Mouse (Mus musculus) heart, embryonic 13.5 days (tissue): ENCODE data around the gene Vmn1r152. TPM values are rescaled to one million over a fixed set of nuclear protein-coding genes. Genes with fewer than 3 reads are reported as not detected.
"Not testable (repeated sequence)": the region's sequence is repeated elsewhere in the genome, so short reads cannot be mapped to it uniquely, and the experiment has no call there.

Source experiments
- ATAC-seq: fragments of 200-750 bp; cut with Nextera tagmentation; 2 replicates; pipeline ENCODE4 v1.8.0; 2017; ENCODE audit warnings: moderate TSS enrichment; ENCODE audit not compliant: insufficient number of reproducible peaks, low FRiP score, low TSS enrichment; ENCODE audit errors: extremely low read depth
- H3K27ac ChIP-seq: fragments of 300-500 bp; sonication (generic); replicated peaks from 2 replicates; pipeline ENCODE4 v1.5.1; 2015; ENCODE audit warnings: moderate library complexity, mild to moderate bottlenecking, inconsistent platforms
- H3K27me3 ChIP-seq: fragments of 300-500 bp; sonication (generic); replicated peaks from 2 replicates; pipeline ENCODE4 v1.6.1; 2015; ENCODE audit warnings: mild to moderate bottlenecking, inconsistent platforms
- H3K36me3 ChIP-seq: fragments of 300-500 bp; sonication (generic); 2 replicates; pipeline ENCODE4 v1.6.1; 2015; ENCODE audit warnings: mild to moderate bottlenecking, inconsistent platforms
- H3K4me1 ChIP-seq: fragments of 300-500 bp; sonication (generic); 2 replicates; pipeline ENCODE4 v1.6.1; 2015; ENCODE audit warnings: inconsistent platforms
- H3K4me2 ChIP-seq: fragments of 300-500 bp; sonication (generic); 2 replicates; pipeline ENCODE4 v1.6.1; 2015; ENCODE audit warnings: inconsistent platforms, mild to moderate bottlenecking, moderate library complexity
- H3K4me3 ChIP-seq: fragments of 300-500 bp; sonication (generic); 2 replicates; pipeline ENCODE4 v1.5.1; 2015; ENCODE audit warnings: moderate library complexity, mild to moderate bottlenecking, inconsistent platforms
- H3K9ac ChIP-seq: fragments of 300-500 bp; sonication (generic); 2 replicates; pipeline ENCODE4 v1.6.1; 2015; ENCODE audit warnings: inconsistent platforms, mild to moderate bottlenecking, moderate library complexity
- H3K9me3 ChIP-seq: fragments of 300-500 bp; sonication (generic); 2 replicates; pipeline ENCODE4 v1.6.1; 2016; ENCODE audit warnings: inconsistent platforms
- WGBS: fragments of 180-500 bp; shearing (Covaris S2); methylation state at CpG from one replicate; pipeline ENCODE4 v1.1.7; 2015; ENCODE audit warnings: mixed read lengths; 5-methylcytosine and 5-hydroxymethylcytosine counted together
- polyA plus RNA-seq: library from polyadenylated mRNA; unstranded; fragments of >200 nt; fragmentation: Nextera tagmentation; extraction: Ambion mirVana; gene quantifications from 2 replicates; pipeline ENCODE4 v1.2.1, GENCODE M21; 2015

The Vmn1r152 gene
- polyA plus RNA-seq, result not detected in 2 replicates

GRCm38 (mm10) chr7:22522667-22523066 is at the start of gene Vmn1r152:
Vmn1r152 (plus strand) TSS chr7:22522967.
- not testable (repeated sequence) for H3K4me2 ChIP-seq, H3K27me3 ChIP-seq, H3K4me1 ChIP-seq, H3K36me3 ChIP-seq, H3K9ac ChIP-seq, ATAC-seq, H3K9me3 ChIP-seq, H3K27ac ChIP-seq, H3K4me3 ChIP-seq
- no CpG with 5 or more reads among the region's 3 CpGs for WGBS

- not testable (repeated sequence) for H3K9me3 ChIP-seq, H3K4me3 ChIP-seq, H3K4me2 ChIP-seq, H3K4me1 ChIP-seq, ATAC-seq, H3K27ac ChIP-seq, H3K36me3 ChIP-seq, H3K9ac ChIP-seq, H3K27me3 ChIP-seq
- WGBS, result 40% methylated on average over 2 of the region's 3 CpGs
Observed at GRCm38 (mm10) chr7:22499578-22499977, 23.2 kb upstream of the Vmn1r152 start, which contains the start of gene Vmn1r151. Vmn1r151 (minus strand) TSS chr7:22499678.

- not testable (repeated sequence) for H3K27me3 ChIP-seq, H3K9ac ChIP-seq, H3K4me2 ChIP-seq, H3K4me1 ChIP-seq, H3K27ac ChIP-seq, H3K4me3 ChIP-seq, ATAC-seq, H3K36me3 ChIP-seq, H3K9me3 ChIP-seq
- WGBS, result no CpG with 5 or more reads among the region's 1 CpGs
Observed at GRCm38 (mm10) chr7:22534787-22535186, 12.0 kb downstream of the Vmn1r152 start, which contains the start of gene Gm8677. Gm8677 (minus strand) TSS chr7:22534887.

GRCm38 (mm10) chr7:22565243-22565642 is 42.5 kb downstream of the Vmn1r152 start, which contains the start of gene Gm4201:
Gm4201 (minus strand) TSS chr7:22565343.
- H3K4me3 ChIP-seq, H3K4me2 ChIP-seq, H3K36me3 ChIP-seq, H3K9me3 ChIP-seq, ATAC-seq, H3K27me3 ChIP-seq, H3K27ac ChIP-seq, H3K9ac ChIP-seq, H3K4me1 ChIP-seq: not testable (repeated sequence)
- no CpG with 5 or more reads among the region's 3 CpGs for WGBS

Other genes starting within 250 kb of the Vmn1r152 start
- gene Gm4187, start 193.2 kb upstream of the Vmn1r152 start, polyA plus RNA-seq, result not detected in 2 replicates
- gene Gm8660, start 151.9 kb upstream of the Vmn1r152 start, polyA plus RNA-seq, result not detected in 2 replicates
- not detected in 2 replicates for gene Vmn1r148, start 109.4 kb upstream of the Vmn1r152 start, polyA plus RNA-seq
- not detected in 2 replicates for gene Vmn1r149, start 84.7 kb upstream of the Vmn1r152 start, polyA plus RNA-seq
- not detected in 2 replicates for gene Gm10665, start 58.9 kb upstream of the Vmn1r152 start, polyA plus RNA-seq
- not detected in 2 replicates for gene Vmn1r151, start 23.3 kb upstream of the Vmn1r152 start, polyA plus RNA-seq
- not detected in 2 replicates for gene Gm8677, start 11.9 kb downstream of the Vmn1r152 start, polyA plus RNA-seq
- not detected in 2 replicates for gene Gm4201, start 42.4 kb downstream of the Vmn1r152 start, polyA plus RNA-seq
- not detected in 2 replicates for gene Gm4565, start 65.2 kb downstream of the Vmn1r152 start, polyA plus RNA-seq
- gene Vmn1r155, start 135.1 kb downstream of the Vmn1r152 start, polyA plus RNA-seq, result not detected in 2 replicates
- not detected in 2 replicates for gene Gm8693, start 169.3 kb downstream of the Vmn1r152 start, polyA plus RNA-seq
- not detected in 2 replicates for gene Gm4567, start 196.7 kb downstream of the Vmn1r152 start, polyA plus RNA-seq
- gene Vmn1r157, start 238.7 kb downstream of the Vmn1r152 start, polyA plus RNA-seq, result not detected in 2 replicates